Mouse (Mus musculus) heart, adult 2 months (tissue): ENCODE data around the gene Zc3h12c. TPM values are rescaled to one million over a fixed set of nuclear protein-coding genes. Genes with fewer than 3 reads are reported as not detected.
"Not testable (repeated sequence)": the region's sequence is repeated elsewhere in the genome, so short reads cannot be mapped to it uniquely, and the experiment has no call there.

Experiments
- DNase-seq, 2 experiments: peaks; one replicate each; pipeline ENCODE4 v3.0.0; 2021
- H3K27ac ChIP-seq: fragments of 200-600 bp; 2 replicates; pipeline ENCODE4 v1.8.1; 2022
- H3K27me3 ChIP-seq: fragments of 200-500 bp; 2 replicates; pipeline ENCODE4 v1.6.1; 2012; ENCODE audit warnings: mild to moderate bottlenecking, low read length, inconsistent platforms, mixed read lengths; ENCODE audit not compliant: control insufficient read depth, insufficient read depth
- H3K36me3 ChIP-seq: fragments of 200-500 bp; 2 replicates; pipeline ENCODE4 v1.6.1; 2012; ENCODE audit warnings: low read length, inconsistent platforms; ENCODE audit not compliant: control insufficient read depth, insufficient read depth
- H3K4me1 ChIP-seq: fragments of 200-500 bp; 2 replicates; pipeline ENCODE4 v1.6.1; 2011; ENCODE audit warnings: low read length; ENCODE audit not compliant: control insufficient read depth, insufficient read depth
- H3K4me3 ChIP-seq: fragments of 200-600 bp; 2 replicates; pipeline ENCODE4 v1.8.1; 2022
- H3K79me2 ChIP-seq: fragments of 200-500 bp; replicated peaks from 2 replicates; pipeline ENCODE4 v1.6.1; 2012; ENCODE audit warnings: mild to moderate bottlenecking, inconsistent platforms, low read length, moderate library complexity, mixed read lengths; ENCODE audit not compliant: control insufficient read depth, insufficient read depth
- H3K9ac ChIP-seq: fragments of 200-500 bp; 2 replicates; pipeline ENCODE4 v1.6.1; 2012; ENCODE audit warnings: low read depth, mild to moderate bottlenecking, control low read depth, inconsistent platforms, low read length, mixed read lengths
- CTCF ChIP-seq: fragments of 200-600 bp; IDR thresholded peaks from 2 replicates; pipeline ENCODE4 v1.8.1; 2022; ENCODE audit warnings: antibody characterized with exemption, mild to moderate bottlenecking, moderate library complexity
- EP300 ChIP-seq: fragments of 200-500 bp; IDR thresholded peaks from 2 replicates; pipeline ENCODE4 v1.6.1; 2011; ENCODE audit warnings: low read depth, low read length, control low read depth; ENCODE audit not compliant: insufficient read depth
- POLR2A ChIP-seq: fragments of 200-500 bp; IDR thresholded peaks from 2 replicates; pipeline ENCODE4 v1.6.1; 2011; ENCODE audit warnings: mild to moderate bottlenecking, low read depth, low read length, control low read depth; ENCODE audit not compliant: insufficient read depth
- WGBS: fragments of 180-500 bp; shearing (Covaris S2); methylation state at CpG from one replicate; pipeline ENCODE4 v1.1.7; 2018; 5-methylcytosine and 5-hydroxymethylcytosine counted together
- intact Hi-C: fragments of 180-260 bp; cut with DNase I; formaldehyde crosslinking; loops from one replicate; pipeline ENCODE4 v1.15.1; 2025
- polyA plus RNA-seq: library from polyadenylated mRNA; depleted of rRNA; stranded (reverse); fragments of >200 nt; gene quantifications from 2 replicates; pipeline ENCODE4 v1.2.3, GENCODE M21; 2012
- total RNA-seq, 2 experiments: library from RNA; stranded (reverse); gene quantifications; 2 replicates each; pipeline ENCODE4 v1.2.3; 2021

The Zc3h12c gene
- total and polyA plus RNA-seq, 3 experiments: 2.0 to 10.1 (median 8.2) TPM

DNA sequence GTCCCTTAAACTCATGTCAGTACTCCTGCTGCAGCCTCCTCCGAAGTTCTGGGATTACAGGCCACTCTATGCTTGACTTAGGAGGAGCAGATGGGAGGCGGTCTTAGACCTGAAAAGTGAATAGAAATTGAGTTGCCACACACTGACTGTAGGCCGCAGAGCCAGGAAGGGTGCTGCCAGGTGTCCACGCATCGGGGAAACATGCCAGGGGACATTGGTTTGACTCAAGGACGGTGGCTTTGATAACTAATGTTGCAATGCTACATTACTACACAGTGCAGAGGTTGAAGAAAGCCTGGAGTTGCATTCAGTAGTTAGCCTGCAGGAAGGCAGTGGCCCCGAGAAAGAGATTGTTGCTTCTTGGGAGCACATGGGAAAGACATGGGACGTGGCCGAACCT, 76.6 kb downstream of the Zc3h12c start:
- Histone ChIP-seq H3K9ac (no peak overlapping the region), H3K27me3 (no peaks in the 10 kb centered on the region), H3K27ac (no peak overlapping the region), H3K79me2 (no peaks in the 10 kb centered on the region), H3K4me1 (peaks cover 2% of the 10 kb centered on the region), H3K36me3 (peaks cover 3% of the 10 kb centered on the region), H3K4me3 (no peak overlapping the region)
- intact Hi-C loops: loop anchor here (10.0 kb wide), 1 partner anchor 757 kb away; no protein-coding TSS in a partner anchor
- no peak for TF ChIP-seq EP300
- TF ChIP-seq CTCF: no peak
- TF ChIP-seq POLR2A: no peak
- 77% methylated on average over 9 of the region's 9 CpGs for WGBS
- DNase-seq: peak; percentile 31 to 48

DNA sequence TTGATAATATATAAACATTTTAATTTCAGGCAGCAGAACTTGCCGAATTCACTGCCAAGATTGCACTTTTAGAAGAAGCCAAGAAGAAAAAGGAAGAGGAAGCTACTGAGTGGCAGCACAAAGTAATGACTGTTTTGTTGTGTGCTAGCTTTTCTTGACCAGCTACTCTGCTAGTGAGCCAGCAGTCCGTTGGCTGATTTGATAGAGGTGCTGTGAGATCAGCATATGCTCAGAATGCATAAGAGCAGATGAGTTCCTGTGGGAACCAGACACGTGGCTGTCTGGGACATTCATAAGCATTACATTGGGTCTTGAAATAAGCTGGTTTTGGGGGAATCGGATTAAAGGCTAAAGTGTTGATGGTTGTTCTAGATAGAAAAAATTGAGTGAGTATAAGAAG, 86.0 kb downstream of the Zc3h12c start:
- Histone ChIP-seq H3K4me1 (no peaks in the 10 kb centered on the region), H3K36me3 (peaks cover 3% of the 10 kb centered on the region), H3K27me3 (no peaks in the 10 kb centered on the region), H3K27ac (no peak overlapping the region), H3K9ac (no peak overlapping the region), H3K4me3 (no peak overlapping the region), H3K79me2 (peaks cover 2% of the 10 kb centered on the region; the same call in 1 of the 2 replicates)
- TF ChIP-seq EP300 (no peak), POLR2A (no peak), CTCF (no peak)
- 64% methylated on average over 4 of the region's 4 CpGs for WGBS
- intact Hi-C loops: no loop called here
- no peak for DNase-seq

DNA sequence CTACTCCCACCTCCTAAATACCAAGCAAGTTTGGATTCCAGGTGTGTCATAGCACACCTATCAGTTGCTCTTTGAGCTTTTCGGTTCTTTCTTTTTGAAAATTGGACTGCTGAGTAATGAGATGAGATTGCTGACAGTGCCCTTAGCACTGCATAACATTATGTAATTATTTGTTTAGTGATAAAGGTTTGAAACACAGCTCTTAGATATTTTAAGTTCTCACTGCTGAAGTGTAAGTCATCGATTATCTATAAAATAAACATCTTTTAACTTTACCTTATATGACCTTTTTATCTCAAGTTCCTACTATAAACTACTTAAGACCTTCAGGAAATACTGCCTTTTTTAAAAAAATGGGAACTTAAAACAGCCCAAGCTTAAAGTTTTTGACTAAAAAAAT, 86.4 kb downstream of the Zc3h12c start:
- Histone ChIP-seq H3K27me3 (no peaks in the 10 kb centered on the region), H3K79me2 (peaks cover 2% of the 10 kb centered on the region; the same call in 1 of the 2 replicates), H3K4me1 (no peaks in the 10 kb centered on the region), H3K36me3 (peaks cover 3% of the 10 kb centered on the region), H3K4me3 (no peak overlapping the region), H3K9ac (no peak overlapping the region), H3K27ac (no peak overlapping the region)
- TF ChIP-seq POLR2A: no peak
- no peak for TF ChIP-seq CTCF
- TF ChIP-seq EP300: no peak
- 41% methylated on average over 2 of the region's 2 CpGs for WGBS
- intact Hi-C loops: no loop called here
- no peak for DNase-seq

DNA sequence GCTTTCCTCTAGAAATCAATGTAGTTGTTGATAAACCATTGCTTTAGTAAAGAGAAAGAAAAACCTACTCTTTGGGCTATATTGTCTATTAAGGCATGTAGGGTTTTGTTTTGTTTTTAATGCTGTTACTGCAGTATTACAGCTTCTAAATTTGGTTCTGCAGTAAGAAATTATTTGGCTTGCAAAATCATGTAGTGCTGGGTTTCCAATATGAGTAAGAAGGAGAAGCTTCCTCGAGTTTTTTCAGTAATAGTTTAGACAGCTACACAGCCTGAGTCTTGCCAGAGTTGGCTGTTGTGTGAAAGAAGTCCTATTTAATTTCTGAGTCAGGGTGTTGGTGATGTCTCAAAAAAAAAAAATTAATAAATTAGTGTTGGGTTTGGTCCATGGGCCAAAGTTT, 90.7 kb downstream of the Zc3h12c start:
- intact Hi-C loops: no loop called here
- WGBS: 62% methylated on average over 1 of the region's 1 CpGs
- Histone ChIP-seq H3K36me3 (peaks cover 3% of the 10 kb centered on the region), H3K27me3 (no peaks in the 10 kb centered on the region), H3K4me3 (no peak overlapping the region), H3K9ac (no peak overlapping the region), H3K27ac (no peak overlapping the region), H3K79me2 (peaks cover 3% of the 10 kb centered on the region; the same call in 1 of the 2 replicates), H3K4me1 (no peaks in the 10 kb centered on the region)
- DNase-seq: no peak
- TF ChIP-seq CTCF: no peak
- no peak for TF ChIP-seq EP300
- no peak for TF ChIP-seq POLR2A

DNA sequence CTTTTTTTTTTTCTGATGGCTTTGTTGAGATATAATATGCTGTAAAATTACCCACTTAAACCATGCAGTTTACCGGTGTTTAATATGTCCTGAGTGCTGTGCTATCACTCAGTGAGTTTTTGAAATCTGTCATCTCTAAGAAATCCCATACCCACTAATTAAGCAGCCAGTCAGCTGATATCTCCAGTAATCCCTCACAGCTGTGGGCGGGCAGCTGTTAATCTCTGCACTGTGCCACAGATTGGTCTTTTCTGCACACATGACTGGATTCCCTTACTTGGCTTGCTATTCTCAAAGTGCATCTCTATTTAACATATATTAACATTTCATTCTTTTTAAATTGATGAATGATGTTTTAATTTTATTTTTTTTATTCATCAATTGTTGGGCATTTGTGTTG, 92.3 kb downstream of the Zc3h12c start:
- intact Hi-C loops: no loop called here
- no peak overlapping the region for H3K4me3 ChIP-seq
- no peaks in the 10 kb centered on the region; the same call in none of the 2 replicates for H3K36me3 ChIP-seq
- no peak for DNase-seq
- no peaks in the 10 kb centered on the region for H3K4me1 ChIP-seq
- H3K27ac ChIP-seq: no peak overlapping the region
- WGBS: 89% methylated on average over 2 of the region's 2 CpGs
- H3K9ac ChIP-seq: no peak overlapping the region
- no peak for TF ChIP-seq CTCF
- no peaks in the 10 kb centered on the region for H3K27me3 ChIP-seq
- peaks cover 3% of the 10 kb centered on the region; the same call in 1 of the 2 replicates for H3K79me2 ChIP-seq

DNA sequence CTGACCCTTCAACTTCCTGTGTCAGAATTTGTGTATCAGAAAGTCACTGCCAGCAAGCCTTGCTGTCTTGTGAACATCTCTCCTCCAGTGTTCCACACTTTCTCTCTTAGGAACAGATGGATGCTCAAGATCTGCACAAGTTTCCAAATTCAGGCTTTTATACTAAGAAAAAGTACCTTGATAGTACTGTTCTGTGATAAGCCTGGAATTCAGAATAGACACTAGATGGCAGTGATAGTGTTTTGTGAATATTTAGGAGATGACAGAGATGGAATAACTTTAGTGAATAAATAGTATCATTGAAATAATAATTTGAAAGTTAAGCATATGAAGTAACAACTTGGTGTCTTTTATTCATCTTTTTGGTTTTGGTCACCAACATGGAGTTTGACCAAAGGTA, 96.2 kb downstream of the Zc3h12c start:
- Histone ChIP-seq H3K9ac (no peak overlapping the region), H3K79me2 (0 out of 2 replicates have a peak, but pooled peaks cover 1% of the 10 kb centered on the region), H3K27me3 (no peaks in the 10 kb centered on the region), H3K4me1 (no peaks in the 10 kb centered on the region), H3K36me3 (peaks cover 2% of the 10 kb centered on the region), H3K27ac (no peak overlapping the region), H3K4me3 (no peak overlapping the region)
- no peak for DNase-seq
- intact Hi-C loops: no loop called here
- TF ChIP-seq POLR2A (no peak), CTCF (peak; percentile 32)

DNA sequence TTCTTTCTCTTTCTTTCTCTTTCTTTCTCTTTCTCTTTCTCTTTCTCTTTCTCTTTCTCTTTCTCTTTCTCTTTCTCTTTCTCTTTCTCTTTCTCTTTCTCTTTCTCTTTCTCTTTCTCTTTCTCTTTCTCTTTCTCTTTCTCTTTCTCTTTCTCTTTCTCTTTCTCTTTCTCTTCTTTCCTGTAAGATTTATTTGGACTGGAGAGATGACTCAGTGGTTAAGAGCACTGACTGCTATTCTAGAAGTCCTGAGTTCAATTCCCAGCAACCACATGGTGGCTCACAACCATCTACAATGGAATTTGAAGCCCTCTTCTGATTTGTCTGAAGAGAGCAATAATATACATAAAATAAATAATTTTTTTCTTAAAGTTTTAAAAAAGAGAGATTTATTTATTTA, 97.0 kb downstream of the Zc3h12c start:
- H3K36me3 ChIP-seq, intact Hi-C loops, H3K27ac ChIP-seq: not testable (repeated sequence)

More for the DNA sequence above, 97.0 kb downstream of the Zc3h12c start:
- not testable (repeated sequence) for H3K79me2 ChIP-seq, H3K9ac ChIP-seq, DNase-seq, H3K4me3 ChIP-seq, H3K4me1 ChIP-seq, H3K27me3 ChIP-seq
